Mouse (Mus musculus) left cerebral cortex, postnatal 36 days (tissue): Measurements from ENCODE around the gene Glt1d1. TPM values are rescaled to one million over a fixed set of nuclear protein-coding genes. Genes with fewer than 3 reads are reported as not detected.
A peak's percentile ranks its signal among the peaks of the same experiment; 100 is the strongest.

Experiments used
- DNase-seq, 2 experiments: peaks; one replicate each; pipeline ENCODE4 v3.0.0; 2021 to 2022; ENCODE audit warnings: low spot score in 2 of 2, mixed read lengths in 1 of 2
- intact Hi-C: fragments of 180-260 bp; cut with DNase I; formaldehyde crosslinking; loops from one replicate; pipeline ENCODE4 v1.15.1; 2025
- total RNA-seq, 2 experiments: library from RNA; stranded (reverse); gene quantifications; 2 replicates each; pipeline ENCODE4 v1.2.3; 2021

Gene Glt1d1
- total RNA-seq, 2 experiments from 2014 or later: 22.8 to 25.0 TPM

DNA sequence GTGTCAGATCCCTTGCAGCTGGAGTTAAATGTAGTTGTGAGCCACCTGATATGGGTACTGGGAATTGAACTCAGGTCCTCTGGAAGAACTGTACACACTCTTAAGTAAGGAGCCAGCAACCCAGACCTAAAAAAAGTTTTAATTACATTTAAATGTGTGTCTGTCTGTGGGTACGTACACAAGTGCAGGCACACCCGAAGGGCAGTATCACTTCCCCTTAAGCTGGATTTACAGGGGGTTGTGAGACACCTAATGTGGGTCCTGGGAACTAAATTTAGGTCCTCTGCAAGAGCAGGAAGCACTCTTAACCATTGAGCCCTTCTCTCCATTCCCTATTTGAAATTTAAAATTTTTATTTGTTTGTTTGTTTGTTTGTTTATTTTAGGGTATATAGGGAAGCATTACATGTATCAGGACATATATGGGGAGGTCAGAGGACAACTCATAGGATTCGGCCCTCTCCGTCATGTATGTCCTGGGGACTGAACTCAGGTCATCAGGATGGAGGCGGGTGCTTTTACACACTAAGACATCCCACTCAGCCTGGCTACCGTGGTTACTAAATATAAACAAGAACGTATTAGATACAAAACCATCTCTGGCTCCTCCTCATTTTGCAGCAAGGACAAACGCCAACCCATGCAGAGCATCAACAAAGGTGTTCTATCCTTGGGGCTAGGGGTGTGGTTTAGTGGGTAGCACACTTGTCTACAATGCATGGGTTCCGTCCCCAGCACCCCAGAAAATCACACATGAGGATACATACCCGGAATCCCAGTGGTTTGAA, 7.4 kb upstream of the Glt1d1 start:
- no peak for DNase-seq
- intact Hi-C loops: no loop called here

DNA sequence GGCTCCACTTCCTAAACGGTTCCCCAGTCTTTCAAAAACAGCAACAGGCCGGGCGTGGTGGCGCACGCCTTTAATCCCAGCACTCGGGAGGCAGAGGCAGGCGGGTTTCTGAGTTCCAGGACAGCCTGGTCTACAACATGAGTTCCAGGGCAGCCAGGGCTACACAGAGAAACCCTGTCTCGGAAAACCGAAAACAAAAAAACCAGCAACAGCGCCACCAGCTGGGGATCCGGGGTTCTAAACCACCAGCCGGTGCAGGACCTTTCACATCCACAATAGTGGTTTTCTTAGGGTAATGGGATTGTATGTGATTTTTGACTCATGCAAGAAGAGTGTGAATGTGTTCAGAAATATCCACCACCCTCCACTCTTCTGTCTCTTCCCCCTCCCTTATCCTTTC, 4.8 kb upstream of the Glt1d1 start:
- intact Hi-C loops: no loop called here

DNA sequence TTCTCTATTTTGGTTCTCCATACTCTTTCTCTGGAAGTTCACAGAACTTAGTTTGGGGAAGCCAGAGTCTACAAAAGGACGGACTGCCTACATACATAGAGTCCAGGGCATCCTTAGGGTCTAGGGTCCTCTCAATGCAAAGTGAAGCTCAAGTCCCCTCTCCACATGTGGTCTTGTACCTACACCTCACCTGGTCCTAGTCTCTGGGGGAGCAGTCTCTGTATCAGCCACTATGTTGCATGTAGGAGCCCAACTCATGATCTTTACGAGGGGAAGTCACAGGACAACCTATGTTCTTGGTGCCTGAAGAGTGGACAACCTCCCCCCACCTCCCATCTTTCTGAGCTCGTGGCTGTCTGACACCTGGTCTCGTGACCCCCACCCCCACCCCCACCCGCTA, 391 bp upstream of the Glt1d1 start:
- no peak for DNase-seq
- intact Hi-C loops: no loop called here

More for the DNA sequence above, 4.8 kb upstream of the Glt1d1 start:
- no peak for DNase-seq

DNA sequence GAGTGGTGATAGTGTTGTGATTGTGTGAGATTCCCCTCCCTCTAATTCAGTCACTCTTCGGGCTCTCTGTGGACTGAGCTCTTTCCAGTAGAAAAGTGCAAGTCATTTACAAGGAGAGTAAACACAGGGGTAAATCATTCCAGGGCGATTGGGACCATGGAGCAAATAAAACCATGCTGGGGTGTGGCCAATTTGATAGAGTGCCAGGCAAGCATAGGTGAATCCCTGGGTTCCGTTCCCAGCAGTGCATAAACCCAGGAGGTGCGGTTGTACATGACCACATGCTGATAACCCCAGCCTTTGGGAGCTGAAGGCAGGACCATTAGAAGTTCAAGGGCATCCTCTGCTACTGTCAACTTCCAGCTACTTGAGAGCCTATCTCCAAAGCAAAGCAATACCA, 1.1 kb downstream of the Glt1d1 start:
- no peak for DNase-seq
- intact Hi-C loops: no loop called here

DNA sequence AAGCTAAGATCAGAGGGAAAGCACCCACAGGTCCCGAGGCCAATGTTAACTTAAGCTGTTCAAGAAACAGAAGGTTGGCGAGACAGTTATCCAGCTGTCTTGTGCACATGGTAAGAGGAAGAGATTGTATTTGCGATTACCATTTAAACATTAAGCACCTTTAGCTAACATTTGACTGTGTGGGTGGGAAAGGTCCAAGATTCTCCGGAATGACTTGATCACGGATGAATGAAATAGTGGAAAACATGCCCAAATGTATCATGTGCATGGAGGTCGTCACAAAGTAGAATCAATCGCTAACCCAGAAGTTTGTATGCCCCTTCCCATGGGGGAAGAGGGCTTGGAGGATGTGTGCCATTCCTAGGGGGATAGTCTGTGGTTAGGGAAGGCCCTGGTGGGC, 1.6 kb downstream of the Glt1d1 start:
- intact Hi-C loops: no loop called here
- no peak for DNase-seq

DNA sequence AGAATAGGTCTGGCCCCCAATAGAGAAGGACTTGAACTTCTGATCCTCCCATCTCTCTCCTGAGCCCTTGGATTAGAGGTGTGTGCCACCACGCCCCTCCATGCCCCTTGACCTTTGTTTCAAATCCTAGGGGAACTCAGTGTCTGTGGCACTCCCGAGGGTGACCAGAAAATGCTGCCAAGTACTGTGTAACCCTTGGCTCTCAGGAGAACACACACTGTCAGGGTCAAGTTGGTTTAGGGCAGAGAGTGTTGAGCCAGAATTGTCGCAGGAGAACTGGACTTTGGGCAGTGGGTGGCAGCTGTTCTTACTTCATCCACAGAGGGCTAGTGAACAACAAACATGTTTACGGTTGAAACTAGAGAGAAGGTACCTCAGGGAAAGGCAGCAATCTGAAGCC, 5.6 kb downstream of the Glt1d1 start:
- intact Hi-C loops: no loop called here

DNA sequence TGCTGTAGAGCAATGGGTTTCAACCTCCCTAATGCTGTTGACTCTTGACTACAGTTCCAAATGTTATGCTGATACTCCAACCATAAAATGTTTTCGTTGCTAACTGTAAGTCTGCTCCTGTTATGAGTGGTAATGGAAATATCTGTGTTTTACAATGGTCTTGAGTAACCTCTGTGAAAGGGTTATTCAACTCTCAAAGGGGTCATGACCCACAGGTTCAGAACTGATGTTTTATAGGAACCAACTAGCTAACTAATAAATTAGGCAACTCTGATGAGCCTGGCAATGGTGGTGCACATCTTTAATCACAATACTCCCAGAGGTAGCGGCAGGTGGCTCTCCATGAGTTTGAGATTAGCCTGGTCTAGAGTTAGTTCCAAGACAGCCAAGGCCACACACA, 6.1 kb downstream of the Glt1d1 start:
- intact Hi-C loops: no loop called here
- DNase-seq: no peak

More for the DNA sequence above, 5.6 kb downstream of the Glt1d1 start:
- no peak for DNase-seq

DNA sequence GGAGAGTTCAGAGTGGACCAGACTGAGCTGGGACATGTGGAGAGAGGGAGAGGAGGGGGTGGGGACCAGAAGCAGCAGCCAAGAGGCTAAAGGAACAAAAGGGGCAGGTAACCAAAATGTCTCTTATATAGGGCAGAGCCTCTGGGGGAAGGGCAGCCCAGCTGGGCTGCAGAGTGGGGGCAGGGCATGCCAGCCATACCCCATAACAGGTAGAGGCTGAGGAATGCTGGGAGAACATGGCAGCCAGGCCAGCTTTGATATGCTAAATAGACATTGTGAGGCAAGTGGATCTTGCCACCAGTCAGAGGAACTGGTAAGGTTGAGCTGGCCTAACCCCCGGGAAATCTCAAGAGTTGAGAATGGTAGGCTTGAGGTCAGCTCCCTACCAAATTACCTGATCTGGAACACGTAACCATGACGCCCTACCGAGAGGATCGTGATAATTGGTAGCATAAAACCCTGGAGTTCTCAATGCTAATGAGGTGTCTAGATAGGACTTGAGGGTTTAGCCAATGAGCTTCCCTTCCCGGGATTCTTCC, 7.1 kb downstream of the Glt1d1 start:
- intact Hi-C loops: no loop called here
- no peak for DNase-seq

DNA sequence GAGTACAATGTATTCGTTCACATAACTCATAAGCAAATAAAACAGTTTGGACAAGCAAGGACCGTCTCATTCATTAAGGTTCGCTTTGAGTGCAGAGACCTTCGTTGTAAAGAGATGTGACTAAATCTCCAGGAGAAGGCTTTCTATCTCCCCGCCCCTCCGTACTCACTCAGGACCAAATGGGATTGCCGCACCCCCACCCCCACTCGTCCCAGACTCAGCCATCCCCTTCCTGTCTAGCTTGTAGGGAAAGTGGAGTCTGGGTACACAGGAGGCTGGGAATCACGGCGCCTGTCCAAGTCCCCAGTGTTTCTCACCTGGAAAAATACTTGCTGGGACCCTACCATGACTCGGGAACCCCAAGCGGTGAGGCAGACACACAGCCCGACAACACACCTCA, 7.6 kb downstream of the Glt1d1 start:
- intact Hi-C loops: no loop called here
- no peak for DNase-seq

DNA sequence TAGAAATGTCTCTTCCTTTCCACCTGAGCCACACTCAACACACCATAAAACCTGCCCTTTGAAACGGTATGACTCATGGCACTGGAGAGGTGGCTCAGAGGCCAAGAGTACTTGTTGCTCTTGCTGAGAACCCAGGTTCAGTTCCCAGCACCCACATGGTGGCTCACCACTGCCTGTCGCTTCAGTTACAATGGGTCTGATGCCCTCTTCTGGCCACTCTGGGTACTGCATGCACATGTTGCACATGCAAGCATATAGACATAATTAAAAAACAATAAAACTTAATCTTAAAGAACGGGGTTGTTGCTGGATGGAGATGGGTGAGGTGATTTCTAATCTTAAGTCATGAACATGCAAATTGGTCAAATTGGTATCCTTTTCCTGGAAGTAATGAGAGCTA, 8.3 kb downstream of the Glt1d1 start:
- DNase-seq: no peak
- intact Hi-C loops: no loop called here

DNA sequence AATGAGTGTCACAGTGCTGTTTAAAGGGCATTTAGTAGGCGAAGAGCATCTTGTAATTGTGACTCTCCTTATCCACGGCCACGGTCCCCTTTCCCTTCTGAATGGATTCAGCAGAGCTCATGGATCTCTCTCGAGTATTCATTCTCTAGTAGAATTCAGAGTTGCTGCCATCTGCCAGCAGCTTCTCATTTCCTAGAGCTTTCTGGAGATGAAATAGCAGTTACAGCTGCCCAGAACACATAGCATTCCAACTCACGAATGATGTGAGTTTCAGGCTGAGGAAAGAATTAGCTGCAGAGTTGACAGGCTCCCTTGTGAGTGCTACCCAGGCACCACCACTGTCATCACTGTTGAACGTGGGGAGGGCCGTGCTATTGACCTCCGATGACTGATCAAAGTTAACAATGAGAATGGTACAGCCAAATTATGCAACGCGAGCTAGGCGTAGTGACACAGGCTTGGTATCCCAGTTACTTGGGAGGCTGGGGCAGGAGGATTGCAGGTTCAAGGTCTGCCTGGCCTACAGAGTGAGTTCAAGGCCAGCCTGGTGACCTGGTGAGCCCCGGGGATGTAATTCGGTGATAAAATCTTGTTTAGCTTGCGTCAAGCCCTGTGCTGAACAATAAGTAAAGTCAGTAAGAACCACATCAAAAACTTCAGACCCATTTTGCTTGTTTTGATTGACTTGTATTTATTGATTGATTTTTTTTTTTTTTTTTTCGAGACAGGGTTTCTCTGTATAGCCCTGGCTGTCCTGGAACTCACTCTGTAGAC, 9.3 kb downstream of the Glt1d1 start:
- intact Hi-C loops: no loop called here
- no peak for DNase-seq

DNA sequence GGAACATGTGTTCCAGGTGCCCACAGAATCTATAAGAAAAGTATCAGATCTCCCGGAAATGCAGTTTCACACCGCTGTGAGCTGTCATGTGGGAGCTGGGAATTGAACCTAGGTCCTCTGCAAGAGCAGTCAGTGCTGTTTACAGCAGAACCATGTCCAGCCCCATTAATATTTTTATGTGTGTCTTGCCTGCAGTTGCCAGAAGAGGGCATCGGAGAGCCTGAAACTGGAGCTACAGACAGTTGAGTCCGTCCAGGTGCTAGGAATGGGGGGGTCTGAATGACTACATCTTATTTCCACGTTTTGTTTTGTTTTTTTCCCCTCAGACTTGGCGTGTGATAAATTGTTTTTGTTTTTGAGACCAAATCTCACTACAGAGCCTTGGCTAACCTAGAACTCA, 16.0 kb downstream of the Glt1d1 start:
- intact Hi-C loops: no loop called here
- peak in 1 of 2 experiments; percentile 25 for DNase-seq

DNA sequence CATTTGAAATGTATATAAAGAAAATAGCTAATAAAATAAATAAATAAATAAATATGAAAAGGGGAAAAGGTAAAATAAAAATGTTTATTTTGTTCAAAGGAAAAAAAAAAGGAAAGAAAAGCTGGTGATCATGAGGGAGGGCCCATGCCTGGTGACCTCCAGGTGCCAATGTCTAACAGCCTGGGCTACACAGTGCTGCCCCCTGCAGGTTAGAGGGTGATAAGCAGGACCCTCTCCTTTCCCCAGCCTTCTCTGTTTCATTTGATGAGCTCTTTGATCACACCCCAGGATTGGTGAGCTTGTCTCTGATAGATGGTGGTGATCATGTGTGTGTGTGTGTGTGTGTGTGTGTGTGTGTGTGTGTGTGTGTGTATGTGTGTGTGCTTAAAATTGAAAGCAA, 17.0 kb downstream of the Glt1d1 start:
- DNase-seq: no peak
- intact Hi-C loops: no loop called here

DNA sequence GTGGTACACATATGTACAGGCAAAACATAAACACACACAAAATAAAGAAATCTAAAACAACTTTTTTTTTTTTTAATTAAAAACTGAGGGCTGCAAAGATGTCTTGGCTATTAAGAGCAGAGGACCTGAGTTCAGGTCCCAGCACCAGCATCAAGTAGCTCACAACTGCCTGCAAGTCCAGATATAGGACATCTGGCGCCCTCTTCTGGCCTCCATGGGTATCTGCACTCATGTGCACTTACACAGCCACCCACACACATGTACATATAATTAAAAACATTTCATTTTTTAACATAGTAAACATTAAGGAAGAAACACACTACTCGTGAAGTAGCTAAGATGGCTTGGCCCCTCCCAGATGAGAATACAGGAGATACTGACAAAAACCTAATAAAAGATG, 26.2 kb downstream of the Glt1d1 start:
- DNase-seq: no peak
- intact Hi-C loops: no loop called here

DNA sequence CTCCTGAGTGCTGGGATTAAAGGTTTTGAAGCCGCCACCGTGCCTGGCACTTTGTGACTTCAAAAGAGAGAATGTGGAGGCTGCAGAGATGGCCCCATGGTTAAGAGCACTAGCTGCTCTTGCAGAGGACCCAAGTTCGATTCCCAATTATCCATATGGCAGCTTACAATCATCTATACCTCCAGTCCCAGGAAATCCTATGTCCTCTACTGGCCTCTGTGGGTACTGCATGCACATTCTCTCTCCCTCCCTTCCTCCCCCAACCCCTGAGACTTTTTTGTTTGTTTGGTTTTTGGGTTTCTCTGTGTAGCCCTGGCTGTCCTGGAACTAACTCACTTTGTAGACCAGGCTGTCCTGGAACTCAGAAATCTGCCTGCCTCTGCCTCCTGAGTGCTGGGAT, 27.2 kb downstream of the Glt1d1 start:
- intact Hi-C loops: no loop called here

DNA sequence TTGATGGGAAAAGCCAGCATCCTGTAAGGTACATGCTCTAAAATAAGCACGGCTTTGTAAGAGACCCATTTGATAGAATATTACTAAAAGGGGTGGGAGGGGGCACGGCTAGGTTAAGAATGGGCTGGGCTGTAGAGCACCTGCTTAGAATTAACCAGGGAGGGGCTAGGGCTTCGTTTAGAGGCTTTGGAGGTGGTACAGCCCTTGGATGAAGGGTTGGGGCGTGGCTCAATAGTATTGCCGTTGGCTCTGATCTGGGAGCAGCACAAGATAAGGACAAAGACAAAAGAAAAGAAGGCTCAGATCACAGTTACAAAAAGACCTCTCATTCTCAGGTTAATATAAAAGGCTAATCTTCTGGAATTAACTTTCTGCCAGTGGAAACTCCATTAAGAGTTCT, 28.2 kb downstream of the Glt1d1 start:
- no peak for DNase-seq
- intact Hi-C loops: no loop called here

More for the DNA sequence above, 27.2 kb downstream of the Glt1d1 start:
- DNase-seq: no peak

DNA sequence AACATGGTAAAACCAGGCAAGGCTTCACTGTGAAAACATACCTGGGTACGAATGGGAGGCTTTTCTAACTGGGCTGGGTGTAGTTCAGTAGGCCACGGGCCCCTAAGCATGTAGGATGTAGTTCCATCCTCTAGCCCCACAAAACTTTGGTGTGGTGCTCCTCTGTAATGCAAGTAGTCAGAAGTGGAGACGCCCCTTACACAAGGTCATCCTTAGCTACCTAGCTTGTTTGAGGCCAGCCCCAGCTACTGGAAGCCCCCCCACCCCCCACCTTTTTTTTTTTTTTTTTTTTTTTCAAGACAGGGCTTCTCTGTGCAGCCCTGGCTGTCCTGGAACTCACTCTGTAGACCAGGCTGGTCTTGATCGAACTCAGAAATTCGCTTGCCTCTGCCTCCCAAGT, 28.9 kb downstream of the Glt1d1 start:
- no peak for DNase-seq
- intact Hi-C loops: no loop called here

DNA sequence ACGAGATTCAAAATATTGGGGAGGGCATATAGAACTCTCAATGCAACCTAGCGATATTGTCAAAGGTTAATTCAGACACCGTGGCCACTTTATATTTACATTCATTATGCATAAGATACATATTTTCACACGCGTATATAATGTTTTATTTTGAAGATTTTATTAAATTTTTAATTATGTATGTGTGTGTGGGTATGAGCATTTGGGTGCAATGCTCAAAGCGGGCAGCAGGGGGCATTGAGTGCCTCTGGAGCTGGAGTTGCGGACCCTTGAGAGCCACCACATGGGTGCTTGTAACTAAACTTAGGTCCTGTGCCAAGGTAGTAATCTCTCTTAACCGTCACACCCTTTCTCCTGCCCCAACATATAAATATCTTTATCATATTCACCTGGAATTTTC, 41.9 kb downstream of the Glt1d1 start:
- DNase-seq: no peak
- intact Hi-C loops: no loop called here

DNA sequence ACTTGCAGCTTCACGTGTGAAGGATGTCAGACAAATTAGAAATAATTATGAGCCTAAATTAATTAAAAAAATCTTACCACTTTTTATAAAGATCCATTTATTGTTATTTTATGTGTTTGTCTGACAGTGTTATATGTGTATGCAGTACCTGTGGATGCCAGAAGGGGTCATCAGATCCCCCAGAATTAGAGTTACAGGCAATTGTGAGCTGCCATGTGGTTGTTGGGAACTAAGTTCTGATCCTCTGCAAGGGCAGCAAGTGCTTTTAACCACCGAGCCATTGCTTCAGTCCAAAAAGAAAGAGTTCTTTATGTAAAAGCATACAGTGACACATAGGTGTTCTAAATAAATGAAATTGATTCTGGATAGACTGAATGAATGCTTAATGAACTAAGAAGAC, 45.5 kb downstream of the Glt1d1 start:
- DNase-seq: no peak
- intact Hi-C loops: no loop called here

DNA sequence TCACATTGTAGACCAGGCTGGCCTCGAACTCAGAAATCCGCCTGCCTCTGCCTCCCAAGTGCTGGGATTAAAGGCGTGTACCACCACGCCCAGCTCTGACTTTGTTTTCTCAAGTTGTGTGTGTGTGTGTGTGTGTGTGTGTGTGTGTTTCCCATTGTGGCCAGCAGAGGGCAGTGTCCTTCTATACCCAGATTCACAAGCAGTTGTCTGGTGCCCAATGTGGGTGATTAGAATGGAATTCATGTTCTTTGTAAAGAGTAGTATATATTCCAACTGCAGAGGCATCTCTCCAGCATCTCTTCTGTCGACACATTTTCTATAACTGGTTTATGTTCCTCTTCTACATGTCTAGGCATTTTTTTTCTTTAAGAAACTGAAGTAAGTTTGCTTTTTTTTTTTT, 46.4 kb downstream of the Glt1d1 start:
- intact Hi-C loops: no loop called here
- no peak for DNase-seq

DNA sequence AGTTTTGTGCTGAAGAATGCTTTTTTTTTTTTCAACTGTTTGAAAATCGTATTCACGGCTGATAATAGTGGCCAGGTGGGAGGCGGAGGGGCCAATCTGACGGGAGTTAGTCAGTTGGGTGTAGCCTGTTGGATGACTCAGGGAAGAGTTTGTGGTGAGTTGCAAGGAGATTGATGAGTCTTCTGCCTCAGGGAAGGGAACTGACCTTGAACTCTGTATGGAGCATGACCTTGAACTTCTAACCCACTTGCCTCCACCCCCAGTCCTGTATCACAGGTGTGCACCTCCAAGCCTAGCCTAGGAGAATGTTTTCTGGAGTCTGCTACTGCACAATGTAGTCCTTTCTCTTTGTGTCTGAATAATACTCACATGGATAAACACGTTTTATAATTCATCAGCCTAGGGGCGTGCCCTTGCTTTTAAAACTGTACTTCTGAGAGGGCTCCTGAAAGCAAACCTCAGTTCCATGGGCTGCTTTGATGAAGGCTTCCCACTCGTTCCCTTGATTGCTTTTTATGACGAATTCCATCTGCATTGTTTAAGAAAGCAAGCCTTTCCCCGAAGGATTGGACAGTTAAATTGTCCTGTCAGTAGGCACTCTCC, 56.6 kb downstream of the Glt1d1 start:
- intact Hi-C loops: no loop called here

More for the DNA sequence above, 56.6 kb downstream of the Glt1d1 start:
- DNase-seq: no peak
